Mouse (Mus musculus) brain, embryonic 14.5 days (tissue): ENCODE results near the gene Nus1.

ENCODE experiments used
- CTCF ChIP-seq: fragments of 200-500 bp; IDR thresholded peaks from 2 replicates; pipeline ENCODE4 v1.5.1; 2012; ENCODE audit warnings: inconsistent platforms, mild to moderate bottlenecking, moderate library complexity, borderline replicate concordance; ENCODE audit not compliant: insufficient read depth, insufficient read length; ENCODE audit errors: extremely low read depth
- POLR2A ChIP-seq: fragments of 200-500 bp; IDR thresholded peaks from 2 replicates; pipeline ENCODE4 v1.6.1; 2012; ENCODE audit warnings: mild to moderate bottlenecking, inconsistent platforms, borderline replicate concordance; ENCODE audit not compliant: poor library complexity, insufficient read depth, insufficient read length, severe bottlenecking; ENCODE audit errors: extremely low read depth

- TF ChIP-seq CTCF, result peak; percentile 82
- no peak for TF ChIP-seq POLR2A
Measured at GRCm38 (mm10) chr10:52384823-52385610, 32.3 kb upstream of the Nus1 start.
